Mouse (Mus musculus) stomach, postnatal 0 days (tissue): ENCODE measurements around the gene Cebpb. TPM values are rescaled to one million over a fixed set of nuclear protein-coding genes. Genes with fewer than 3 reads are reported as not detected.

ENCODE experiments used
- ATAC-seq: fragments of 200-750 bp; cut with Nextera tagmentation; 2 replicates; pipeline ENCODE4 v1.8.0; 2017; ENCODE audit not compliant: low FRiP score, low TSS enrichment
- DNase-seq: peaks from one replicate; pipeline ENCODE4 v3.0.0-alpha.2; 2016; ENCODE audit warnings: low spot score
- H3K27ac ChIP-seq: fragments of 300-500 bp; sonication (generic); replicated peaks from 2 replicates; pipeline ENCODE4 v1.5.1; 2014; ENCODE audit warnings: mild to moderate bottlenecking, control low read depth
- H3K27me3 ChIP-seq: fragments of 300-500 bp; sonication (generic); 2 replicates; pipeline ENCODE4 v1.6.1; 2014; ENCODE audit warnings: low read length; ENCODE audit not compliant: control insufficient read depth, insufficient read depth
- H3K36me3 ChIP-seq: fragments of 300-500 bp; sonication (generic); 2 replicates; pipeline ENCODE4 v1.6.1; 2014; ENCODE audit warnings: low read length, mixed read lengths; ENCODE audit not compliant: control insufficient read depth, insufficient read depth
- H3K4me1 ChIP-seq: fragments of 300-500 bp; sonication (generic); replicated peaks from 2 replicates; pipeline ENCODE4 v1.6.1; 2014; ENCODE audit warnings: antibody characterized with exemption; ENCODE audit not compliant: control insufficient read depth, insufficient read depth
- H3K4me2 ChIP-seq: fragments of 300-500 bp; sonication (generic); replicated peaks from 2 replicates; pipeline ENCODE4 v1.6.1; 2014; ENCODE audit warnings: low read depth, mild to moderate bottlenecking, control low read depth, moderate library complexity
- H3K4me3 ChIP-seq: fragments of 300-500 bp; sonication (generic); 2 replicates; pipeline ENCODE4 v1.5.1; 2014; ENCODE audit warnings: low read depth, low read length, control low read depth
- H3K9ac ChIP-seq: fragments of 300-500 bp; sonication (generic); 2 replicates; pipeline ENCODE4 v1.6.1; 2014; ENCODE audit warnings: mild to moderate bottlenecking, low read length, control low read depth, mixed read lengths
- H3K9me3 ChIP-seq: fragments of 300-500 bp; sonication (generic); 2 replicates; pipeline ENCODE4 v1.6.1; 2016; ENCODE audit warnings: low read length; ENCODE audit not compliant: control insufficient read depth
- CTCF ChIP-seq: IDR thresholded peaks from 2 replicates; pipeline ENCODE4 v1.5.1; 2016; ENCODE audit warnings: antibody characterized with exemption, low read depth, mild to moderate bottlenecking, moderate library complexity
- EP300 ChIP-seq: optimal IDR thresholded peaks from 2 replicates; pipeline ENCODE3; 2016; ENCODE audit warnings: antibody characterized with exemption
- WGBS: fragments of 180-500 bp; shearing (Covaris S2); extraction: QIAGEN DNeasy Blood & Tissue Kit; methylation state at CpG from one replicate; pipeline ENCODE4 v1.1.7; 2014; 5-methylcytosine and 5-hydroxymethylcytosine counted together
- polyA plus RNA-seq: library from polyadenylated mRNA; unstranded; fragments of >200 nt; fragmentation: Nextera tagmentation; extraction: Ambion mirVana; gene quantifications from 2 replicates; pipeline ENCODE4 v1.2.1, GENCODE M21; 2015

Cebpb gene
- polyA plus RNA-seq, 1 experiment from 2014 or later = 55.0 TPM

GRCm38 (mm10) chr2:167656629-167657478 lies 31.9 kb upstream of the Cebpb start:
- TF ChIP-seq EP300 = no peak
- TF ChIP-seq CTCF = no peak
- Histone ChIP-seq H3K27ac (peak overlapping the region; percentile 65), H3K27me3 (no peaks in the 10 kb centered on the region), H3K9ac (0 out of 2 replicates have a peak overlapping the region, but pooled peaks have one; percentile 8), H3K36me3 (peaks cover 3% of the 10 kb centered on the region; the same call in 1 of the 2 replicates), H3K4me3 (no peak overlapping the region), H3K9me3 (no peaks in the 10 kb centered on the region), H3K4me1 (peaks cover 4% of the 10 kb centered on the region), H3K4me2 (no peak overlapping the region; the same call in 1 of the 2 replicates)
- WGBS = 78% methylated on average over 16 of the region's 16 CpGs
- ATAC-seq (no peak), DNase-seq (no peak)

GRCm38 (mm10) chr2:167657973-167658372 lies 30.7 kb upstream of the Cebpb start:
- TF ChIP-seq EP300 (no peak), CTCF (no peak)
- H3K4me1 ChIP-seq = peaks cover 4% of the 10 kb centered on the region
- no peaks in the 10 kb centered on the region for H3K9me3 ChIP-seq
- H3K27ac ChIP-seq = no peak overlapping the region
- H3K9ac ChIP-seq = no peak overlapping the region
- H3K4me3 ChIP-seq = no peak overlapping the region
- H3K4me2 ChIP-seq = 0 out of 2 replicates have a peak overlapping the region, but pooled peaks have one; percentile 86
- peaks cover 2% of the 10 kb centered on the region; the same call in 1 of the 2 replicates for H3K36me3 ChIP-seq
- ATAC-seq (no peak), DNase-seq (no peak)
- 80% methylated on average over 4 of the region's 4 CpGs for WGBS
- no peaks in the 10 kb centered on the region for H3K27me3 ChIP-seq

GRCm38 (mm10) chr2:167658712-167659111 lies 30.0 kb upstream of the Cebpb start:
- no peaks in the 10 kb centered on the region for H3K9me3 ChIP-seq
- H3K36me3 ChIP-seq = no peaks in the 10 kb centered on the region
- no peak for TF ChIP-seq EP300
- no peak for TF ChIP-seq CTCF
- peaks cover 4% of the 10 kb centered on the region for H3K4me1 ChIP-seq
- peak overlapping the region; percentile 85; the same call in 1 of the 2 replicates for H3K27ac ChIP-seq
- DNase-seq = no peak
- H3K9ac ChIP-seq = 0 out of 2 replicates have a peak overlapping the region, but pooled peaks have one; percentile 31
- peak overlapping the region; percentile 86 for H3K4me2 ChIP-seq
- H3K27me3 ChIP-seq = no peaks in the 10 kb centered on the region
- 44% methylated on average over 11 of the region's 11 CpGs for WGBS
- peak overlapping the region; percentile 10; the same call in 1 of the 2 replicates for H3K4me3 ChIP-seq
- no peak for ATAC-seq

- Histone ChIP-seq H3K4me3 (peak overlapping the region; percentile 76; the same call in 1 of the 2 replicates), H3K9ac (peak overlapping the region; percentile 91; the same call in 1 of the 2 replicates), H3K9me3 (no peaks in the 10 kb centered on the region), H3K27ac (peak overlapping the region; percentile 85), H3K36me3 (no peaks in the 10 kb centered on the region), H3K4me1 (peaks cover 4% of the 10 kb centered on the region), H3K27me3 (no peaks in the 10 kb centered on the region), H3K4me2 (peak overlapping the region; percentile 86)
- TF ChIP-seq EP300 (no peak), CTCF (no peak)
- WGBS = 46% methylated on average over 10 of the region's 10 CpGs
- DNase-seq (peak; percentile 74), ATAC-seq (peak; percentile 62)
These were observed 29.4 kb upstream of the Cebpb start for GRCm38 (mm10) chr2:167659177-167659846.

GRCm38 (mm10) chr2:167659847-167660610 lies 28.7 kb upstream of the Cebpb start:
- ATAC-seq = peak; percentile 19
- peak; percentile 88 for DNase-seq
- H3K9ac ChIP-seq = peak overlapping the region; percentile 91

More at GRCm38 (mm10) chr2:167659847-167660610, 28.7 kb upstream of the Cebpb start:
- Histone ChIP-seq H3K4me2 (peak overlapping the region; percentile 86), H3K9me3 (no peaks in the 10 kb centered on the region), H3K4me3 (peak overlapping the region; percentile 76), H3K27me3 (no peaks in the 10 kb centered on the region), H3K36me3 (no peaks in the 10 kb centered on the region), H3K27ac (peak overlapping the region; percentile 85), H3K4me1 (peaks cover 4% of the 10 kb centered on the region)
- no peak for TF ChIP-seq EP300
- WGBS = 16% methylated on average over 13 of the region's 13 CpGs
